Mouse (Mus musculus): ENCODE measurements around the gene Vamp2.
A peak's percentile ranks its signal among the peaks of the same experiment; 100 is the strongest.

The Vamp2 gene

GRCm38 (mm10) chr11:69133566-69133922, 45.3 kb downstream of the Vamp2 start:
- no peak for DNase-seq (ENCODE audit: low spot score in 2 of 2)

GRCm38 (mm10) chr11:69133923-69134621, 45.8 kb downstream of the Vamp2 start:
- peak in 1 of 2 experiments; percentile 45 for DNase-seq (ENCODE audit: low spot score in 2 of 2)

- no peak for DNase-seq (ENCODE audit: low spot score in 2 of 2)
Measured at GRCm38 (mm10) chr11:69134622-69134968, 46.3 kb downstream of the Vamp2 start.

- no peak for DNase-seq (ENCODE audit: low spot score in 2 of 2)
Measured at GRCm38 (mm10) chr11:69135361-69135760, 47.1 kb downstream of the Vamp2 start.

All from urinary bladder, adult 18-20 months (tissue).